Mouse (Mus musculus) monocyte, adult 5-6 weeks (primary cell): ENCODE data around the gene Lpcat3. TPM values are rescaled to one million over a fixed set of nuclear protein-coding genes. Genes with fewer than 3 reads are reported as not detected.
A peak's percentile ranks its signal among the peaks of the same experiment; 100 is the strongest.

Experiments
- ATAC-seq: fragments of 153-309, 156-312 bp; replicated peaks from 2 replicates; pipeline ENCODE4 v1.8.0; 2017; ENCODE audit warnings: mild to moderate bottlenecking; ENCODE audit not compliant: low TSS enrichment, insufficient number of reproducible peaks, severe bottlenecking, poor library complexity, low FRiP score
- total RNA-seq: library from RNA; stranded (forward); fragments of 200-1000, 200-491, 200-594 nt; gene quantifications from 3 replicates; pipeline ENCODE4 v1.2.3, GENCODE M21; 2017

Gene Lpcat3
- total RNA-seq, 1 experiment from 2014 or later = 20.8 TPM

DNA sequence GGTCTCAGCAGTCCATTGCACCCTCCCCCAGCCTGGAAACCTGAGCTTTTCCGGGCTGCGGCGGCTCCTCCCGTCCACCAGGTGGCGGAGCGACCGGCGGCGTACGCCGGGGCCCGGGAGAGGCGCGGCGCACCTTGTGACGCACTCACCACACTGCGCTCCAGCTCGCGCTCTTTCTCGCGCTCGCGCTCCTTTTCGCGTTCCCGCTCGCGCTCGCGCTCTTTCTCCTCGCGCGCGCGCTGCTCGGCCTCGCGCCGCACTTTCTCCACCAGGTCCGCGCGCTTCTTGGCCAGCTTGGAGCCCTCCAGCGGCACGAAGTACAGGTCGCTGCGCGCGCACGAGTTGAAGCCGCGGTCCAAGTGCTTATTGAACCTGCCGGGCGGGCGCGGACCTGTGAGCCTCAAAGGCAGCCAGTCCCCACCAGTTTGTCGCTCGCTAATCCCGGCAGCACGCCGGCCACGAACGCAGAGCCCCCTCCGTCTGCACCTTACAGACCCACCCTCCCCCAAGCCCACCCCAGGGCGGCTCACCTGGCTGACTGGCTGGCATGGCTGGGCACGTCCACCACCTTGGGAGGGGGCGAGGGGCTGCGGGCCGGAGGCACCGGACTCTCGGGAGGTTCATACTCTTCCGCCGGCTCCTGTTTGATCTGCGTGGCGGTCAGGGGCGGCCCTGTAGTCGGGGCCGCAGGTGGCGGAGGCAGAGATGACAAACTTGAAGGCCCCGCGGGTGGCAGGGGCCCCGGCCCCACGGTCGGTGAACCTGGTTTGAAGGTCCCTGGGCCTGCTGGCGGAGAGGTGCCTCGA, 82.9 kb downstream of the Lpcat3 start:
- ATAC-seq = peak; percentile 61

DNA sequence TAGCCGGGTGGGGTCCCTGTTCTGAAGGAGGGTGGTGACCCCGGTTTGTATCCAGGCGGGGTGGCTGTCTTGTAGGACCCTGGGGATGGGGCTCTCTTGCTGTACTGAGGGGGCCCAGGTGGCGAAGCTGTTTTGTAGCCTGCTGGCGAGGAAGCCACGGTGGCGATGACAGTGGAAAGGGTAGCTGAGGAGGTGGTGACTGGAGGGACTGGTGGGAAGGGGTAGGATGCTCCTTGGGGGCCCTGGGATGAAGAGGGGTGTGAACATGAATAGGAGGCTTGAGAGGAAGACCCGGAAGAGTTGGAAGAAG, 83.4 kb downstream of the Lpcat3 start:
- ATAC-seq = no peak

DNA sequence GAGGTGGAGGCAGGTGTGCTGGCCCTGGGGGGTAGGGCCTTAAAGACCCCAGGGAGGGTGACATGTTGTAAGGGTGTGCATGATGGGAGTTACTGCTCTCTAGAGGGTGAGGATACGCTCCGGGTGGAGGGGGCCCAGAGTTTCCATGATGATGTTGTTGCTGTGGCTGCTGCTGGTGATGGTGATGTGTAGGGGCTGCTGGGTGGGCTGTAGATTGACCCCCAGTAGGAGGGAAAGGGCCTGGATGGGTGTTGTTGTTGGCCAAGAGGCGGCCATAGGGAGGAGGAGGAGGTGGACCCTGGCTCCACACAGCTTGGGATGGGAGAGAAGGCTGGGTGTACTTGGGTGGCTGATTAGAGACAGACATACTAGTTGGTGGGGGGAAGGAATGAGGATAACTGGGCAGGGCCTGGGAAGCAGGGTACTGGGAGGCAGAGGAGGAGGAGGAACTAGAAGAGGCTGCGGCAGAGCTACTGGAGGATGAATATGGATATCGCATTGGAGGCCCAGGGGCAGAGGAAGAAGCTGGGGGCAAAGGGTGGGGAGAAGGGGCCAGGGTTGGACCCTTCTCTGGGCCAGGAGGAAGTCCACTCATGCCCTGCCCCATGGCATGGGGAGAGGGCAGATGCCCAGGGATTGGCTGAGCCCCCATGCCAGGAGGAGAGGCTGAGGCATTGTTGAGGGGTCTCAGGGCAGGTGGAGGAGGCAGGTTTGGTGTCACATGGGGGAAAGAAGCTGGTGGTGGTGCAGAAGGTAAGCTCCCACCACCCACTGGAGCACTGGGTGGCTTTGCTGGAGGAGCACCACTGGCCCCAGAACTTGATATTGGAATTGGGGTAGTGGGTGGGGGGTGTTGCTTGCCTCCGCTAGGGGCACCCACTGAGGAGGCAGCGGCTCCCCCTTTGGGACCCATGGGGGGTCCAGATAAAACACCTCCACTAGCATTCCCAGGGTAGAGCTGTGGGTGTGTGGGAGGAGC, 84.1 kb downstream of the Lpcat3 start:
- ATAC-seq = no peak

DNA sequence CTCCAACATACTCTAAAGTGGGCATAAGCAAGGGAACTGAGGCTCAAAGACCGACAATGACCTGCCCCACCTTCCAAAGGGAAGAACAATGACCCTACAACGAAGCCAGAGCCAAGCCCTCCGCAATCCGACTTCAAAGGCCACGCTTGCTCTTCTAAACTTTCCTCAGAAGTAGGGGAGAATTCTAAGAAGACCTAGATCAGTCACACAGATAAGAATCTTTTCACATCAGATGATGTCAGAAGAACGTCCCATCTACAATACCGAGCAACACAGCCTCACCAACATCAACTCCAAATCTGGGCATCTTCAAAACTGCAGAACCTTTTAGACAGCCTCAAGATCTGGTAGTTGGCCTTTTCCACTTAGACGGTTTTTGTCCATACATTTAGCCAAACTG, 87.6 kb downstream of the Lpcat3 start:
- ATAC-seq = no peak

DNA sequence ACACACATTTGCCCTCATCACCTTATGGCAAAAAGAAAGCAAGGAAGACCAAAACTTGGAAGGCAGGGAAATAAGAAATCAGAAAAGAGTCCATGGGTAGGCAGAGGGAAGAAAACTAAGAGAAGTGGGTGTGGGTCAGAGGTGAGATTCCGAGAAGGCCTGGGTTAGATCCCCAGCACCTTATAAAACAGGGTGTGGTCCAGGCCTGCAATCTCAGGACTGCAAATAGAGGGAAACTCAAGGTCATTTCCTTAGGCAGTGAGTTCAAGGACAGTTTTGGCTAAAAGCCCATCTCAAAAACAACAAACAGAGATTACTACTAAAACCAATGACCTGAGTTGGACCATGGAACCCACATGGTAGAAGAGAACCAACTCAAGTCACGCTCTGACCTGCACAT, 91.0 kb downstream of the Lpcat3 start:
- no peak for ATAC-seq

Other genes with a start within 250 kb of the Lpcat3 start
- gene Pex5, start 248.0 kb upstream of the Lpcat3 start, total RNA-seq = 17.3 to 24.2 TPM (median 20.2 TPM) in 3 replicates
- gene Clstn3, start 198.2 kb upstream of the Lpcat3 start, total RNA-seq = not detected in 3 replicates
- gene C1rl, start 169.9 kb upstream of the Lpcat3 start, total RNA-seq = 0.19 to 0.21 TPM (median 0.19 TPM) in 3 replicates
- 1.4 TPM in 1 of 3 replicates, not detected in the others for gene C1ra, start 150.6 kb upstream of the Lpcat3 start, total RNA-seq
- gene C1s1, start 120.7 kb upstream of the Lpcat3 start, total RNA-seq = not detected in 3 replicates
- gene C1rb, start 92.7 kb upstream of the Lpcat3 start, total RNA-seq = not detected in 3 replicates
- gene C1s2, start 26.9 kb upstream of the Lpcat3 start, total RNA-seq = not detected in 3 replicates
- gene Emg1, start 49.2 kb downstream of the Lpcat3 start, total RNA-seq = 82.8 to 125 TPM (median 86.6 TPM) in 3 replicates
- gene Phb2, start 49.3 kb downstream of the Lpcat3 start, total RNA-seq = 123 to 138 TPM (median 126 TPM) in 3 replicates
- gene Ptpn6, start 75.7 kb downstream of the Lpcat3 start, total RNA-seq = 1,360 to 1,911 TPM (median 1,427 TPM) in 3 replicates
- 150 to 174 TPM (median 165 TPM) in 3 replicates for gene Grcc10, start 78.3 kb downstream of the Lpcat3 start, total RNA-seq
- 0.19 to 0.43 TPM in 2 of 3 replicates, not detected in the other for gene Gm45234, start 93.0 kb downstream of the Lpcat3 start, total RNA-seq
- gene Atn1, start 93.5 kb downstream of the Lpcat3 start, total RNA-seq = 1.5 to 6.2 TPM in 2 of 3 replicates, not detected in the other
- not detected in 3 replicates for gene Eno2, start 106.6 kb downstream of the Lpcat3 start, total RNA-seq
- gene Lrrc23, start 116.7 kb downstream of the Lpcat3 start, total RNA-seq = 2.2 TPM in 1 of 3 replicates, not detected in the others
- gene Spsb2, start 145.6 kb downstream of the Lpcat3 start, total RNA-seq = 8.2 to 11.2 TPM (median 10.4 TPM) in 3 replicates
- gene Tpi1, start 151.3 kb downstream of the Lpcat3 start, total RNA-seq = 71.9 to 103 TPM (median 88.6 TPM) in 3 replicates
- gene Usp5, start 166.5 kb downstream of the Lpcat3 start, total RNA-seq = 34.6 to 45.5 TPM (median 35.5 TPM) in 3 replicates
- 0.32 to 5.8 TPM in 2 of 3 replicates, not detected in the other for gene Cdca3, start 166.5 kb downstream of the Lpcat3 start, total RNA-seq
- 0.19 TPM in 1 of 3 replicates, not detected in the others for gene Gnb3, start 177.2 kb downstream of the Lpcat3 start, total RNA-seq
- 0.39 TPM in 1 of 3 replicates, not detected in the others for gene P3h3, start 194.7 kb downstream of the Lpcat3 start, total RNA-seq
- gene Gpr162, start 201.0 kb downstream of the Lpcat3 start, total RNA-seq = 0.38 TPM in 1 of 3 replicates, not detected in the others
- gene Cd4, start 225.2 kb downstream of the Lpcat3 start, total RNA-seq = 3.1 to 5.2 TPM (median 4.0 TPM) in 3 replicates
- gene Lag3, start 248.7 kb downstream of the Lpcat3 start, total RNA-seq = 0.68 TPM in 1 of 3 replicates, not detected in the others